Mouse (Mus musculus) lung, embryonic 16.5 days (tissue): ENCODE data around the gene Pcgf3. TPM values are rescaled to one million over a fixed set of nuclear protein-coding genes. Genes with fewer than 3 reads are reported as not detected.

Experiments used
- ATAC-seq: fragments of 200-750 bp; cut with Nextera tagmentation; 2 replicates; pipeline ENCODE4 v1.8.0; 2017; ENCODE audit warnings: low read depth, mild to moderate bottlenecking, moderate library complexity
- H3K27ac ChIP-seq: fragments of 300-500 bp; sonication (generic); 2 replicates; pipeline ENCODE4 v1.5.1; 2014; ENCODE audit warnings: mild to moderate bottlenecking, control low read depth, low read length
- H3K27me3 ChIP-seq: fragments of 300-500 bp; sonication (generic); 2 replicates; pipeline ENCODE4 v1.6.1; 2014; ENCODE audit warnings: low read depth, low read length, mixed read lengths; ENCODE audit not compliant: control insufficient read depth, insufficient read depth
- H3K36me3 ChIP-seq: fragments of 300-500 bp; sonication (generic); 2 replicates; pipeline ENCODE4 v1.6.1; 2014; ENCODE audit warnings: low read length; ENCODE audit not compliant: control insufficient read depth, insufficient read depth
- H3K4me1 ChIP-seq: fragments of 300-500 bp; sonication (generic); replicated peaks from 2 replicates; pipeline ENCODE4 v1.6.1; 2014; ENCODE audit warnings: low read length, mixed read lengths; ENCODE audit not compliant: control insufficient read depth, insufficient read depth
- H3K4me2 ChIP-seq: fragments of 300-500 bp; sonication (generic); 2 replicates; pipeline ENCODE4 v1.6.1; 2014; ENCODE audit warnings: low read depth, low read length, control low read depth
- H3K4me3 ChIP-seq: fragments of 300-500 bp; sonication (generic); 2 replicates; pipeline ENCODE4 v1.5.1; 2014; ENCODE audit warnings: mild to moderate bottlenecking, low read length, control low read depth
- H3K9ac ChIP-seq: fragments of 300-500 bp; sonication (generic); 2 replicates; pipeline ENCODE4 v1.6.1; 2014; ENCODE audit warnings: low read length, control low read depth
- H3K9me3 ChIP-seq: fragments of 300-500 bp; sonication (generic); 2 replicates; pipeline ENCODE4 v1.6.1; 2016; ENCODE audit warnings: low read length; ENCODE audit not compliant: control insufficient read depth
- WGBS: fragments of 180-500 bp; shearing (Covaris S2); extraction: QIAGEN DNeasy Blood & Tissue Kit; methylation state at CpG from one replicate; pipeline ENCODE4 v1.1.7; 2014; 5-methylcytosine and 5-hydroxymethylcytosine counted together
- polyA plus RNA-seq: library from polyadenylated mRNA; unstranded; fragments of >200 nt; fragmentation: Nextera tagmentation; extraction: Ambion mirVana; gene quantifications from 2 replicates; pipeline ENCODE4 v1.2.1, GENCODE M21; 2015

The Pcgf3 gene
- polyA plus RNA-seq, 1 experiment from 2014 or later: 18.9 TPM

GRCm38 (mm10) chr5:108447857-108448256 is 13.2 kb upstream of the Pcgf3 start:
- Histone ChIP-seq H3K27ac (no peak overlapping the region), H3K36me3 (no peaks in the 10 kb centered on the region), H3K9ac (no peak overlapping the region), H3K9me3 (no peaks in the 10 kb centered on the region), H3K27me3 (no peaks in the 10 kb centered on the region), H3K4me3 (peak overlapping the region; percentile 48; the same call in 1 of the 2 replicates), H3K4me1 (peaks cover 6% of the 10 kb centered on the region), H3K4me2 (0 out of 2 replicates have a peak overlapping the region, but pooled peaks have one; percentile 77)
- no peak for ATAC-seq
- WGBS: 69% methylated on average over 7 of the region's 7 CpGs

DNA sequence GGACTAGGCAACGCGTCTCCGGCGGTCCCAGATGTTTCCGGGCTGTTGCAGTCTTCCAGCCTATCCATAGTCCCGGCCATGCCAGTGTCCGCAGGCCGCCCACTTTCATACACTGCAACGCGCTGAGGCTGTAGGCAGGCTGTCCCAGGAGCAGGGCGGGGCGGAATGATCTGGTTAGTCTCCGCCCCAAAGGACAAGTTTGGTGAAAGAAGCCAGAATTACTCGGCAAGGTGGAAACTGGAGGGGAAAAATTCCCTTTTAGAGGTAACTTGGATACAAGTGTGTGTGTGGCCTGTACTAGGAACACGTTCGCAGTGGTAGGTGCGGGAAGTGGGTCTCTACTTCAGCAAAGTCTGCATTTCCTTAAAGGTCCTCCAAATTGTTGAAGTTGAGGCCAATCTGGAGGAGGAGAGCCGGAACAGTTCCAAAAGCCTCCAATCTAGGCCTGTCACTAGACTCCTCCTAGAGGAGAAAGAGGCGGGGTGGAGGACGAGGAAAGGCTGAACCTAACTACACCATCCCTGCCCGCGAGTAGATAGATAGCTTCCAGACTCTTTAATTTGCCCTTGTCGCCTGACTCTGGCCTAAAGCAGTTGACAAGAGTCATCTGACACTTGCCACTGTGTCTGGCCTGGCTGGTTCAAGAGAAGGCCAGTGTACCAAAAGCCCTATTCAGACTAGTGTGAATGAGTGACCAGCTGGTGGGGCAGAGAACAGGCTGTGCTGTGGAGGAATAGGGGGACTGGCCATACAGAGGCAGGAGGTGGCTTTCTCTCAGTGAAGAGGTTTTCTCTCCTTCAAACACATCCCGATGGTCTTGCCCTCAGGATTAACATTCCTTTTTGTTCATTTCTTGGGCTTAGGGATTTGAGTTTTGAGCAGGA is 12.0 kb upstream of the Pcgf3 start, which contains the start of gene Mfsd7a:
Mfsd7a (minus strand) TSS at position 107 of the 884 bp plus-strand sequence.
- no peaks in the 10 kb centered on the region for H3K36me3 ChIP-seq
- 11% methylated on average over 24 of the region's 24 CpGs for WGBS
- peak within 1 kb of the TSS; percentile 77 for H3K4me2 ChIP-seq
- no peaks in the 10 kb centered on the region for H3K9me3 ChIP-seq
- peaks cover 6% of the 10 kb centered on the region for H3K4me1 ChIP-seq
- peak within 1 kb of the TSS; percentile 71 for H3K27ac ChIP-seq
- H3K4me3 ChIP-seq: peak within 1 kb of the TSS; percentile 48
- H3K9ac ChIP-seq: peak within 1 kb of the TSS; percentile 62
- no peaks in the 10 kb centered on the region for H3K27me3 ChIP-seq
- ATAC-seq: peak; percentile 98

DNA sequence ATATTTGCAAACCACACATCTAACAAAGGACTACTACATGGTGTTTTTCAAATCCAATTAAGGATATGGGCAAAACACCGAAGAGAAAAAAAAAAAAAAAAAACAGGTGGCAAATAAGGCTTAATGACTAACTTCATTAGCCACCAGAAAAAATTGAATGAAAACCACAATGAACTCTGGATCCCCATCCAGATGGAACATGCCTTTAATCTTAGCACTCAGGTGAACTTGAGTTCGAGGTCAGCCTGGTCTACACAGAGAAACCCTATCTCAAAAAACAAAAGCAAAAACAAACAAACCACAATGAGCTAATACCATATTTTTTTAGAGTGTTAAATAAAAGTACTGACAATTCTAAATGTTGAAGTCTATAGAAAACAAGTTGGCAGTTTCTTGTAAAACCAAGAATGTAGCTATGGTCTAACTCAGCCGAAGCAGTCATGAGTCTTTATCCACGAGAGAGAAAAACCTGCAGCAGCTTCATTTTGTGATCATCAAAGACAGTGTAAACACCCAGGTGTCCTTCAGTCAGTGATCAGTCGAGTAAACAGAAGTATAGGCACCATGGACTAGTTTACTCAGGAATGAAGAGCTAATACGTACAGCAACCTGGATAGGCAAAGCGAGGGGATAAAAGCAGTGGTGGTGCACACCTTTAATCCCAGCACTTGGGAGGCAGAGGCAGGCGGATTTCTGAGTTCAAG is 10.0 kb upstream of the Pcgf3 start:
- H3K9me3 ChIP-seq: no peaks in the 10 kb centered on the region
- H3K27me3 ChIP-seq: no peaks in the 10 kb centered on the region
- no peak overlapping the region for H3K27ac ChIP-seq
- peaks cover 6% of the 10 kb centered on the region for H3K4me1 ChIP-seq
- no peak for ATAC-seq
- 67% methylated on average over 8 of the region's 8 CpGs for WGBS
- H3K4me2 ChIP-seq: no peak overlapping the region
- H3K4me3 ChIP-seq: no peak overlapping the region
- no peak overlapping the region for H3K9ac ChIP-seq
- no peaks in the 10 kb centered on the region for H3K36me3 ChIP-seq

DNA sequence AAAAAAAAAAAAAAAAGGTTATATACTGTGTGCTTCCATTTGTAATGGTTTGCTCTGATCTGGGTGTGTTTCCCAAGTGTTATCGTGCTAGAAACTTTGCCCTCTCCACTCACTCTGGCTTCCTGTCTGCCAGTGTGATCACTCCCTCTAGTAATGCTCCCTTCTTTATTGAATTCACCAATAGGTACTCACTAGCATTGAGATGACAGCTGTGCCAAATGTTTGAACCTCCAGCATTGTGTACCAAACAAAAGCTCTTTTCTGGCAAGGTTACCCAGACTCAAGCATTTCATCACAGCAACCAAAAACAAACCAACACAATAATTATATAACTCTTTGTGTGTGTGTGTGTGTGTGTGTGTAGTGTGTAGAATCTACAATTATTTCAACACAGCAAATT is 9.4 kb upstream of the Pcgf3 start:
- WGBS: 85% methylated on average over 1 of the region's 1 CpGs
- Histone ChIP-seq H3K4me2 (no peak overlapping the region), H3K4me3 (no peak overlapping the region), H3K27me3 (no peaks in the 10 kb centered on the region), H3K36me3 (no peaks in the 10 kb centered on the region), H3K9me3 (no peaks in the 10 kb centered on the region), H3K27ac (no peak overlapping the region), H3K4me1 (peaks cover 6% of the 10 kb centered on the region), H3K9ac (no peak overlapping the region)
- no peak for ATAC-seq

DNA sequence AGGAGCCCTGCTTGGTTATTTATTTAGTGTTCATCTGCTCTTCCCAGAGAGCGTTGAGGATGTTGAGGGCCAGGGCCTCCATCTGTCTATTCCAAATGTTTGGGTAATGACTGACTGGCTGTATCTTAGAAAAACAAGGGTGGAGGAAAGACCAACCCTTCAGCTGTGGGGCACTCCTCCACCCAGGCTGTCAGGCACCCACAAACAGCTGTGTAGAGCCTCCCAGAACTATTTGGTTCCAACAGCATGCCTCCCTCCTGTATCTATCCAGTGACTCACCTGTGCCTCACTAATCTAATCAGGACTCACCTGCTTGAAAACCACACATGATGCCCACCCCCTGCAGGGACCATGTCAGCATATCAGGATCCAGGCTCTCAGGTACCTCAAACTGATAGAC is 8.6 kb upstream of the Pcgf3 start:
- Histone ChIP-seq H3K4me1 (peaks cover 6% of the 10 kb centered on the region), H3K27ac (no peak overlapping the region), H3K36me3 (no peaks in the 10 kb centered on the region), H3K9ac (no peak overlapping the region), H3K4me2 (no peak overlapping the region), H3K4me3 (no peak overlapping the region), H3K9me3 (no peaks in the 10 kb centered on the region), H3K27me3 (no peaks in the 10 kb centered on the region)
- WGBS: 72% methylated on average over 1 of the region's 1 CpGs
- no peak for ATAC-seq

DNA sequence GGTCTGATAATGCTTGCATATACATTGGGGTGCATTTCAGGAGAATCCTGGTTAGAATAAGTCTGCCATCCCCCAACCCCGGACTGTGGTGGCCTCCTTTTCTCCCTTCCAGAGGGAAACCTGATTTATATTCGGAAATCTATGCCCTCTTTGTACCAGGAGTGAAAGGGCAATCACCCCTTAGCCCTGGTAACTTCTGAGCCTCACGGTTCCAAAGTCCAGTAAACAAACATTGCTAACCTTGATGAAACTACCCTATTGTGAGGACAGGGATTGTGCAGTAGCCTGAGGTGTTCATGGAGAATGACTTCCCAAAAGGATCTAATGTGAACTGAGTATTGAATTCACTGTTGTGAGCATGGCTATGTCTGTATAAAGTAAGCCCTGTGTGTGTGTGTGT is 6.9 kb upstream of the Pcgf3 start:
- H3K9ac ChIP-seq: no peak overlapping the region
- no peak overlapping the region for H3K4me3 ChIP-seq
- H3K27me3 ChIP-seq: no peaks in the 10 kb centered on the region
- H3K27ac ChIP-seq: no peak overlapping the region
- no peak overlapping the region for H3K4me2 ChIP-seq
- H3K4me1 ChIP-seq: 0 out of 2 replicates have a peak, but pooled peaks cover 2% of the 10 kb centered on the region
- ATAC-seq: no peak
- H3K36me3 ChIP-seq: no peaks in the 10 kb centered on the region
- WGBS: 25% methylated on average over 3 of the region's 3 CpGs
- no peaks in the 10 kb centered on the region for H3K9me3 ChIP-seq

DNA sequence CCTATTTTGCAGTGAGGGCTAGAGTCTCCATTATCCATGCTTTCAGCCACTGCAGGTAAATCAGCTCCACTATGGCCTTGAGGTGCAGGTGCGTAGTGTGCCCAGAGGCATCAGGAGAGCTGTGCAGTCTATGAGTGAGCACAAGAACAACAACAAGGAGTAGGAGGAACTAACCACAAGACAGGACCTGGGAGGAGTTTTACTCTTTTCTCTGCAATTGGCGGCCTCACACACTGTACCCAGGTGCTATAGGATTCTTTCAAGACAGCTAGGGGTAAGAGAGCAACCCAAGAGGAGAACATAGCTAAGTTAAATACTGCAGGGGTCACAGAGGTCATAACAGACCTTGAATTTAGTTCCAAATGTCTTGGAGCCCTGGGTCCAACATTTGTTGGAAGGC is 2.3 kb upstream of the Pcgf3 start:
- no peak overlapping the region for H3K27ac ChIP-seq
- H3K4me2 ChIP-seq: no peak overlapping the region
- no peaks in the 10 kb centered on the region for H3K27me3 ChIP-seq
- peaks cover 12% of the 10 kb centered on the region for H3K4me1 ChIP-seq
- 72% methylated on average over 2 of the region's 2 CpGs for WGBS
- no peaks in the 10 kb centered on the region for H3K9me3 ChIP-seq
- no peak overlapping the region for H3K9ac ChIP-seq
- no peaks in the 10 kb centered on the region for H3K36me3 ChIP-seq
- no peak for ATAC-seq
- H3K4me3 ChIP-seq: no peak overlapping the region

GRCm38 (mm10) chr5:108460461-108460860 is 571 bp upstream of the Pcgf3 start:
- no peaks in the 10 kb centered on the region for H3K36me3 ChIP-seq
- peaks cover 16% of the 10 kb centered on the region for H3K4me1 ChIP-seq
- peak overlapping the region; percentile 85 for H3K4me2 ChIP-seq
- peak overlapping the region; percentile 82 for H3K4me3 ChIP-seq
- peak overlapping the region; percentile 61 for H3K9ac ChIP-seq
- no peaks in the 10 kb centered on the region for H3K27me3 ChIP-seq
- H3K27ac ChIP-seq: no peak overlapping the region
- no peak for ATAC-seq
- WGBS: 32% methylated on average over 6 of the region's 6 CpGs
- H3K9me3 ChIP-seq: no peaks in the 10 kb centered on the region

DNA sequence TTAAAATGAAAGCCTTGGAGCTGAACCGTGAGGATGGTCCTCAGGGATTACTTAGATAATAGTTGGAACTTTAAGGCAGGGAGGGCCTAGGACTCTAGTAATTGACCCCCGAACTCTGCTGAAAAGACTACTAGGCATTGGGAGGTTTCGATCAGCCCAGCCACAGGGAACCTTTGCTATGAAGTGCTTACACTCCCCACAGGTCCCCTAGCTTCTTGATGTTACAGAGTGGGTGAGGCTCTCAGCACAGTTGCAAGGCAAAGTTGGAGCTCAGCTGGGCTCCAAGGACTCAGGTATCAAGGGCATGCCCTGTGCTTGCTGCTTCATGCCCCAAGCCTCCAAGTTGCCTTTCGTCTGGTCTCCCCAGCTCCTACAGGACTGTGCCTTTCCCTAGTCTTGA is 1.4 kb downstream of the Pcgf3 start:
- ATAC-seq: no peak
- Histone ChIP-seq H3K9me3 (no peaks in the 10 kb centered on the region), H3K36me3 (no peaks in the 10 kb centered on the region), H3K27me3 (no peaks in the 10 kb centered on the region), H3K4me1 (peaks cover 16% of the 10 kb centered on the region), H3K4me2 (peak overlapping the region; percentile 94), H3K27ac (no peak overlapping the region; the same call in 1 of the 2 replicates), H3K4me3 (peak overlapping the region; percentile 82), H3K9ac (peak overlapping the region; percentile 97)
- WGBS: 35% methylated on average over 4 of the region's 4 CpGs
